Mouse (Mus musculus) heart, postnatal 10 days (tissue): ENCODE measurements around the gene Ankrd61. TPM values are rescaled to one million over a fixed set of nuclear protein-coding genes. Genes with fewer than 3 reads are reported as not detected.

Experiments
- DNase-seq, 2 experiments: peaks; one replicate each; pipeline ENCODE4 v3.0.0; 2021
- intact Hi-C: fragments of 180-260 bp; cut with DNase I; formaldehyde crosslinking; loops from one replicate; pipeline ENCODE4 v1.15.1; 2025
- total RNA-seq, 2 experiments: library from RNA; stranded (reverse); gene quantifications; 2 replicates each; pipeline ENCODE4 v1.2.3; 2021

Ankrd61 gene
- total RNA-seq, 2 experiments from 2014 or later: not detected

DNA sequence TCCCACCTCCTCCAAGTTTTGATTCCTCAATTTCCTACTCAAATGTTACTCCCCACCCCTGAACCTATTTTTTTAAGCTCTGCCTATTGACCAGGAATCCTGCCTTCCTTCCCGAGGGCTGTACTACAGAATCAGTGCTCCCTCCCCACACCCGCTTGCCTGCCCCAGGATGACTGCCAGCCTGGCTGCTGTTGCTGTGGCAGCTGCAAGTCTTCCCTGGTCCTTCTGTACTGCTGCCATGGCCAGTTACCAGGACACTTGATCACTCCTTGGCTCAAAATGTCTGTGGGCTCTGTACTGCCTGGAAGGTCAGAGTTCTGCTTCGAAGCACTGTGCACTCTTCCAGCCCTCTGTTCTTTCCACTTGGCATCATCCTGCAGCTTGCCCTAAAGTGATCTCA lies 4.6 kb upstream of the Ankrd61 start:
- DNase-seq: peak; percentile 29 to 63
- intact Hi-C loops: no loop called here

- DNase-seq: no peak
- intact Hi-C loops: no loop called here
These were observed 4.1 kb downstream of the Ankrd61 start for GRCm38 (mm10) chr5:143893396-143893795.

GRCm38 (mm10) chr5:143892255-143892886 lies 5.1 kb downstream of the Ankrd61 start:
- intact Hi-C loops: no loop called here
- peak in 1 of 2 experiments; percentile 19 for DNase-seq

DNA sequence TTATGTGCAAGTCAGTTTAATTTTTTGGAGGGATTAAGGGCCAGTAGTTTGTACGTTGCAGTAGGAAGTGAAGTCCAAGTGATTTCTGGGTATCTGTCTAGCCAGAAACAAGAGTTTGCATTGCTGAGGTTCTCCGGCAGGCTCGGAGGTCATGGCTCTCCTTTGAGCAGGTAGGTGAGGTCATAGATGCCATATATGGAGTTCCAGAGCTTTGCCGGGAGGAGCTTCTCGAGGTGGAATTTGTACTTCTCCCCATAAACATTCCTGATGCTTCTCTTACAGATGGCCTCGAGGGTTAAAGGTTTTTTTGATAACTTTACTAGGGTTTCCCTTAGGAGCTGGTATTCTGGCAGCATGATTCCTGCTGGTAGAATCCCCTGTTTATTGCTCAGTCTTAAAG lies 6.7 kb downstream of the Ankrd61 start:
- intact Hi-C loops: no loop called here
- DNase-seq: no peak

GRCm38 (mm10) chr5:143885274-143885673 lies 12.2 kb downstream of the Ankrd61 start:
- intact Hi-C loops: no loop called here

GRCm38 (mm10) chr5:143874571-143874970 lies 22.9 kb downstream of the Ankrd61 start:
- DNase-seq: no peak
- intact Hi-C loops: no loop called here

More at GRCm38 (mm10) chr5:143885274-143885673, 12.2 kb downstream of the Ankrd61 start:
- no peak for DNase-seq

DNA sequence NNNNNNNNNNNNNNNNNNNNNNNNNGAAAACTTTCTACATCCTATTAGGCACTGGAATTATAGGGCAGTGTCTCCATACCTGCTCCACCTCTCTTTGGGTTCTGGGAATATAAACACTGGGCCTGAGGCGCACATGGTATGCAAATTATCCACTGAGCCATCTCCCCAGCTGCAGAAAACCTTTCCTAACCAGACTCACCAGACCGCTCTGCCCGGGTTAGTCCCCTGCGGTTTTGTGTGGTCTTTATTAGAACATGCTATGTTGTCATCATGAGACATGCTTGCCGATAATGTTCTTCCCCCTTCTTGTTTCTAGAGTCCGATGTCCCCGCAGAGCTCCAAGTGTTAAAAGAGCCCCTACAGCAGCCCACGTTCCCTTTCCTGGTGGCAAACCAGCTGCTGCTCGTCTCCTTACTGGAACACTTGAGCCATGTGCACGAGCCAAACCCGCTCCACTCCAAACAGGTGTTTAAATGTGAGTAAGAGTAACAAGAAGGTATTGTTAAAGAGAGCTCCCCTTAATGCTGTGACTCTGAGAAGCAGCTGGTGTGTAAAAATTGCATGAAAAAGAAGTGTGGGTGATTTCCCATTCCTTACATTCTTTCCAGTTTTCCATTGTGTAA lies 25.8 kb downstream of the Ankrd61 start:
- DNase-seq: no peak
- intact Hi-C loops: no loop called here

Other genes with a start within 250 kb of the Ankrd61 start
- 10 to 100 TPM in 1 of 2 experiments, 1 to 10 TPM in 1; 9.7 to 11.3 TPM for gene Usp42, start 165.4 kb downstream of the Ankrd61 start, total RNA-seq
- gene Eif2ak1, start 79.9 kb downstream of the Ankrd61 start, total RNA-seq: 10 to 100 TPM; 19.9 to 21.9 TPM
- gene Aimp2, start 12.2 kb upstream of the Ankrd61 start, total RNA-seq: 10 to 100 TPM; 31.0 to 34.6 TPM
- gene Pms2, start 12.3 kb upstream of the Ankrd61 start, total RNA-seq: 1 to 10 TPM; 7.0 to 7.8 TPM
- under 1 TPM in 1 of 2 experiments, not detected in 1; 0.72 TPM for gene Gm42421, start 30.5 kb upstream of the Ankrd61 start, total RNA-seq
- under 1 TPM; 0.24 to 0.30 TPM for gene Rsph10b, start 35.4 kb upstream of the Ankrd61 start, total RNA-seq
- gene Ccz1, start 117.2 kb upstream of the Ankrd61 start, total RNA-seq: 10 to 100 TPM; 36.0 to 39.6 TPM
- gene Ocm, start 129.0 kb upstream of the Ankrd61 start, total RNA-seq: not detected
- 10 to 100 TPM; 19.9 to 22.6 TPM for gene Lmtk2, start 202.8 kb upstream of the Ankrd61 start, total RNA-seq